Mouse (Mus musculus) small intestine, adult 2 months (tissue): ENCODE measurements around the gene Cplx2. TPM values are rescaled to one million over a fixed set of nuclear protein-coding genes. Genes with fewer than 3 reads are reported as not detected.

Experiments
- H3K27ac ChIP-seq: fragments of 200-500 bp; 2 replicates; pipeline ENCODE4 v1.5.1; 2012; ENCODE audit warnings: low read depth, low read length, control low read depth, inconsistent platforms; ENCODE audit not compliant: insufficient read depth
- H3K27me3 ChIP-seq: fragments of 200-500 bp; 2 replicates; pipeline ENCODE4 v1.6.1; 2012; ENCODE audit warnings: mild to moderate bottlenecking, moderate library complexity, low read length, inconsistent platforms; ENCODE audit not compliant: control insufficient read depth, insufficient read depth
- H3K36me3 ChIP-seq: fragments of 200-500 bp; 2 replicates; pipeline ENCODE4 v1.6.1; 2012; ENCODE audit warnings: mild to moderate bottlenecking, low read length, control low read depth, inconsistent platforms; ENCODE audit not compliant: control insufficient read depth, insufficient read depth
- H3K4me1 ChIP-seq: fragments of 200-500 bp; 2 replicates; pipeline ENCODE4 v1.6.1; 2012; ENCODE audit warnings: low read length, inconsistent platforms, mixed read lengths; ENCODE audit not compliant: control insufficient read depth, insufficient read depth, insufficient read length
- H3K4me3 ChIP-seq: fragments of 200-500 bp; 2 replicates; pipeline ENCODE4 v1.5.1; 2012; ENCODE audit warnings: low read depth, mild to moderate bottlenecking, control low read depth, inconsistent platforms, low read length, moderate library complexity
- CTCF ChIP-seq: fragments of 200-500 bp; IDR thresholded peaks from 2 replicates; pipeline ENCODE4 v1.5.1; 2012; ENCODE audit warnings: low read depth, mild to moderate bottlenecking, control low read depth, inconsistent platforms, low read length, moderate library complexity, mixed read lengths; ENCODE audit not compliant: insufficient replicate concordance, insufficient read length; ENCODE audit errors: extremely low read depth
- POLR2A ChIP-seq: fragments of 200-500 bp; IDR thresholded peaks from 2 replicates; pipeline ENCODE4 v1.6.1; 2012; ENCODE audit warnings: low read depth, mild to moderate bottlenecking, control low read depth, inconsistent platforms, low read length, moderate library complexity
- WGBS: fragments of 180-500 bp; shearing (Covaris S2); methylation state at CpG from one replicate; pipeline ENCODE4 v1.1.7; 2018; 5-methylcytosine and 5-hydroxymethylcytosine counted together
- polyA plus RNA-seq: library from polyadenylated mRNA; depleted of rRNA; stranded (reverse); fragments of >200 nt; gene quantifications from 2 replicates; pipeline ENCODE4 v1.2.3, GENCODE M21; 2012

The Cplx2 gene
- polyA plus RNA-seq, 1 experiment, result 5.5 TPM

DNA sequence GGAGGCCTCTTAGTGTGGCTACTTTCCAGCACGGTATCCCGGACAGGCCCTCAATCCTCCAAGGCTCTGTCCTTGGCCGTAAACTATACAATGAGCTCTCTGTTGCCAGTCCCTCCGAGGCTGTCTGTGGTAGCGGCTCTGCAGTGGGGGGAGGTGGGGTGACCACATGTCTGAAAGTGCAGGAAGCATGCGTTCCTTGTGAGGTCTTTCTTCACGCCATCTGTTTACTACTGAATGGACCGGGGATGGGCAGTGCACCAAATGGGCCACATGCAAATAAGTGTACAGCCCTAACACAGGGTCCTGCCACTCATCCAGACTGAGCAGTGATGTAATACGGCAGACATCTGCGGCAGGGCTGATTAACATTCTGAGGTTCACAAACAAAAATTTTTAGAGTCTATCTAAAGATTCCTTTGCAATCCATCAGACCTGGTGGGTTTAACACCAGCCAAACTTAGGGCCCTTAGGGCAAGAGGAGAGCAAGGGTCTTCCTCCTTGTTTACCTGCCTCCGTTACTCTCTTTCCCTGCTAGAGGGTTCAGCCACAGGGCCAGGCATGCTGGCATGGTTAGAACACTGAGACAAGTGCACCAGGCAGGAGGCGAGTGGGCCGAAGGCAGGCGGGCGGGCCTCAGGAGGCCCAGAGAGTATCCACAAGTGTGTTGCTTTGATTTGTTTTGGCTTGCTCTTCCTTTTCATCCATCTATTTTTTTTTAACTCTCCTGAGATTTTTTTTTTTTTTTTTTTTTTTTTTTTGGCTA is 25.1 kb upstream of the Cplx2 start:
- TF ChIP-seq CTCF (no peak), POLR2A (no peak)
- no peak overlapping the region for H3K27ac ChIP-seq
- H3K4me1 ChIP-seq, result no peaks in the 10 kb centered on the region
- no peak overlapping the region for H3K4me3 ChIP-seq
- 84% methylated on average over 15 of the region's 15 CpGs for WGBS
- H3K36me3 ChIP-seq, result no peaks in the 10 kb centered on the region
- no peaks in the 10 kb centered on the region for H3K27me3 ChIP-seq

GRCm38 (mm10) chr13:54348011-54348410 is 23.1 kb upstream of the Cplx2 start:
- H3K4me1 ChIP-seq, result no peaks in the 10 kb centered on the region
- no peak overlapping the region for H3K27ac ChIP-seq
- H3K27me3 ChIP-seq, result no peaks in the 10 kb centered on the region
- H3K36me3 ChIP-seq, result no peaks in the 10 kb centered on the region
- 81% methylated on average over 5 of the region's 5 CpGs for WGBS
- no peak overlapping the region for H3K4me3 ChIP-seq
- no peak for TF ChIP-seq CTCF

GRCm38 (mm10) chr13:54349126-54349759 is 21.9 kb upstream of the Cplx2 start:
- Histone ChIP-seq H3K27me3 (no peaks in the 10 kb centered on the region), H3K4me1 (no peaks in the 10 kb centered on the region), H3K27ac (no peak overlapping the region), H3K36me3 (no peaks in the 10 kb centered on the region), H3K4me3 (no peak overlapping the region)
- WGBS, result 84% methylated on average over 10 of the region's 10 CpGs
- TF ChIP-seq POLR2A (no peak), CTCF (no peak)

GRCm38 (mm10) chr13:54357420-54357819 is 13.7 kb upstream of the Cplx2 start:
- 10% methylated on average over 4 of the region's 4 CpGs for WGBS
- Histone ChIP-seq H3K27ac (no peak overlapping the region), H3K4me1 (no peaks in the 10 kb centered on the region; the same call in 1 of the 2 replicates), H3K4me3 (no peak overlapping the region), H3K27me3 (no peaks in the 10 kb centered on the region), H3K36me3 (no peaks in the 10 kb centered on the region)
- no peak for TF ChIP-seq POLR2A
- no peak for TF ChIP-seq CTCF

GRCm38 (mm10) chr13:54359181-54359580 is 12.0 kb upstream of the Cplx2 start:
- TF ChIP-seq POLR2A (no peak), CTCF (no peak)
- no peaks in the 10 kb centered on the region for H3K27me3 ChIP-seq
- no peaks in the 10 kb centered on the region for H3K36me3 ChIP-seq
- H3K27ac ChIP-seq, result no peak overlapping the region
- no peak overlapping the region for H3K4me3 ChIP-seq
- 91% methylated on average over 6 of the region's 6 CpGs for WGBS
- H3K4me1 ChIP-seq, result no peaks in the 10 kb centered on the region; the same call in 1 of the 2 replicates

- H3K36me3 ChIP-seq, result no peaks in the 10 kb centered on the region
- no peak overlapping the region for H3K27ac ChIP-seq
- H3K27me3 ChIP-seq, result no peaks in the 10 kb centered on the region
- WGBS, result 91% methylated on average over 7 of the region's 7 CpGs
- H3K4me3 ChIP-seq, result no peak overlapping the region
- no peaks in the 10 kb centered on the region for H3K4me1 ChIP-seq
- TF ChIP-seq POLR2A (no peak), CTCF (no peak)
Observed at GRCm38 (mm10) chr13:54364686-54365085, 6.5 kb upstream of the Cplx2 start.

DNA sequence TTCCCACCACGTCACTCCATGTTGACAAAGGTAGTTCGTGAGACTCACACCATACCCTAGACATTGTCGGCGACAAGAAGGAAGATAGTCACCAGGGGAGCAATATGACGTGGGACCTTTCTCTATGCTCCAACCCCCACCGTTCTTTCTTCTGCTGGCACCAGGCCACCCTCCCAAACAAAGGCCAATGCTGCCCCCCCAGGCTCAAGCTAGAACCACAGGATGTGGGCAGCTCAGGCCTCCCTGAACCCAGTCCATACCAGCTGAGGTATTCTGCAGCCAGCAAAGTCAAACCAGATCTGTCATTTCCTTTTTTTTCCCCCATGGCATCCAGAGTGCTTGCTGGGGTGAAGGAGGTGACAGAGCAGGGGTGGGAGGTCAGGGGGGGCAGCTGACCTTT is 3.4 kb upstream of the Cplx2 start:
- TF ChIP-seq POLR2A (no peak), CTCF (no peak)
- H3K4me3 ChIP-seq, result no peak overlapping the region
- peaks cover 4% of the 10 kb centered on the region; the same call in 1 of the 2 replicates for H3K4me1 ChIP-seq
- 0 out of 2 replicates have a peak, but pooled peaks cover 3% of the 10 kb centered on the region for H3K27me3 ChIP-seq
- H3K36me3 ChIP-seq, result no peaks in the 10 kb centered on the region
- WGBS, result 77% methylated on average over 6 of the region's 6 CpGs
- H3K27ac ChIP-seq, result no peak overlapping the region
